10 mouse cellular contexts compared by ENCODE assay signal in genomic region chr13:84514981-84515510, GRCm38 (mm10).
DNase-seq lines count a peak whose midpoint lies in the region; ATAC-seq and TF ChIP-seq lines count a peak whose summit lies in the region.
"Had no signal": no experiment of that assay in that cellular context is flagged by ENCODE, and none has a peak within 500 bp of the region (broad histone marks: within the 10 kb centered on the region; RNA-seq: fewer than 3 reads in every experiment).

No protein-coding gene starts in this region.

- peak; percentile 6 to 26 for DNase-seq in kidney, adult 8-10 months
- no peak for DNase-seq in kidney, postnatal 25 days
- peak; percentile 21 for DNase-seq in kidney, postnatal 0 days (ENCODE audit: low spot score)
- DNase-seq in retina, embryonic 14.5 days (ENCODE audit: low spot score), result peak; percentile 57
- DNase-seq in layer of hippocampus, adult 18-20 months (ENCODE audit: low spot score in 2 of 2), result no peak
- no peak for DNase-seq in left cerebral cortex, adult 11 months (ENCODE audit: low spot score)

- H3K4me2 ChIP-seq in embryonic facial prominence, embryonic 12.5 days (replicated peaks), result no peak overlapping the region
- H3K4me2 ChIP-seq in kidney, postnatal 0 days (ENCODE audit: low read length), result no peak overlapping the region
- no peak overlapping the region for H3K4me2 ChIP-seq in heart, embryonic 12.5 days

- H3K9ac ChIP-seq in embryonic facial prominence, embryonic 12.5 days, result no peak overlapping the region
- no peak overlapping the region for H3K9ac ChIP-seq in kidney, postnatal 0 days (ENCODE audit: low read depth, low read length)
- no peak overlapping the region for H3K9ac ChIP-seq in heart, embryonic 12.5 days

- 31% methylated on average over 2 of the region's 2 CpGs for WGBS in embryonic facial prominence, embryonic 12.5 days
- WGBS in kidney, postnatal 0 days, result 17% methylated on average over 2 of the region's 2 CpGs
- WGBS in heart, embryonic 12.5 days, result 58% methylated on average over 2 of the region's 2 CpGs

- H3K36me3 ChIP-seq in embryonic facial prominence, embryonic 12.5 days, result no peaks in the 10 kb centered on the region
- H3K36me3 ChIP-seq in kidney, postnatal 0 days (ENCODE audit: insufficient read depth, low read length), result no peaks in the 10 kb centered on the region
- no peaks in the 10 kb centered on the region for H3K36me3 ChIP-seq in heart, embryonic 12.5 days

- TF ChIP-seq CTCF in kidney, postnatal 0 days (IDR thresholded peaks at IDR 0.05; ENCODE audit: low read depth), result no peak

- H3K4me1 ChIP-seq in embryonic facial prominence, embryonic 12.5 days, result peaks cover 4% of the 10 kb centered on the region; the same call in 1 of the 2 replicates
- H3K4me1 ChIP-seq in kidney, postnatal 0 days (replicated peaks; ENCODE audit: insufficient read depth, low read length), result no peaks in the 10 kb centered on the region
- H3K4me1 ChIP-seq in heart, embryonic 12.5 days (replicated peaks), result no peaks in the 10 kb centered on the region

- ATAC-seq in embryonic facial prominence, embryonic 12.5 days (ENCODE audit: insufficient number of reproducible peaks, insufficient read depth, low FRiP score, low TSS enrichment), result peak; percentile 79; the same call in 1 of the 2 replicates
- peak; percentile 25; the same call in 1 of the 2 replicates for ATAC-seq in kidney, postnatal 0 days (replicated peaks; ENCODE audit: low FRiP score, low read depth)
- ATAC-seq in heart, embryonic 12.5 days (ENCODE audit: insufficient number of reproducible peaks, low FRiP score), result no peak

- no peak overlapping the region for H3K27ac ChIP-seq in embryonic facial prominence, embryonic 12.5 days
- no peak overlapping the region for H3K27ac ChIP-seq in kidney, postnatal 0 days
- H3K27ac ChIP-seq in heart, embryonic 12.5 days (ENCODE audit: poor library complexity, severe bottlenecking), result no peak overlapping the region
- H3K27ac ChIP-seq: macrophage had no signal

- no peaks in the 10 kb centered on the region for H3K27me3 ChIP-seq in embryonic facial prominence, embryonic 12.5 days
- H3K27me3 ChIP-seq in kidney, postnatal 0 days (ENCODE audit: insufficient read depth, low read length), result no peaks in the 10 kb centered on the region
- no peaks in the 10 kb centered on the region for H3K27me3 ChIP-seq in heart, embryonic 12.5 days (replicated peaks)
- H3K27me3 ChIP-seq: CH12.LX had no signal

- no peak overlapping the region for H3K4me3 ChIP-seq in embryonic facial prominence, embryonic 12.5 days
- H3K4me3 ChIP-seq in kidney, postnatal 0 days (replicated peaks; ENCODE audit: low read depth, low read length), result no peak overlapping the region
- H3K4me3 ChIP-seq in heart, embryonic 12.5 days, result no peak overlapping the region

- no peaks in the 10 kb centered on the region for H3K9me3 ChIP-seq in embryonic facial prominence, embryonic 12.5 days
- no peaks in the 10 kb centered on the region for H3K9me3 ChIP-seq in kidney, postnatal 0 days (replicated peaks; ENCODE audit: low read length)
- H3K9me3 ChIP-seq in heart, embryonic 12.5 days (replicated peaks), result no peaks in the 10 kb centered on the region

Comparison
In these comparisons a context has a peak if more than half of its experiments do, and no peak if none do; other contexts are left out.
1. DNase-seq: peak in kidney, adult 8-10 months (2 of 2), kidney, postnatal 0 days (single experiment) and retina, embryonic 14.5 days (single experiment); none in kidney, postnatal 25 days (0 of 2), layer of hippocampus, adult 18-20 months (0 of 2) and left cerebral cortex, adult 11 months (single experiment).